Mouse (Mus musculus) midbrain, postnatal 0 days (tissue): ENCODE results near the gene Calhm1. TPM values are rescaled to one million over a fixed set of nuclear protein-coding genes. Genes with fewer than 3 reads are reported as not detected.

Source experiments
- ATAC-seq: fragments of 200-750 bp; cut with Nextera tagmentation; 2 replicates; pipeline ENCODE4 v1.8.0; 2017; ENCODE audit warnings: moderate number of reproducible peaks, mild to moderate bottlenecking, moderate TSS enrichment, moderate library complexity; ENCODE audit not compliant: low FRiP score
- DNase-seq: peaks from one replicate; pipeline ENCODE4 v3.0.0-alpha.2; 2015; ENCODE audit warnings: low spot score
- H3K27ac ChIP-seq: fragments of 300-500 bp; sonication (generic); 2 replicates; pipeline ENCODE4 v1.5.1; 2014; ENCODE audit warnings: low read depth, mild to moderate bottlenecking, low read length, mixed read lengths
- H3K27me3 ChIP-seq: fragments of 300-500 bp; sonication (generic); 2 replicates; pipeline ENCODE4 v1.6.1; 2014; ENCODE audit warnings: low read length, control low read depth, mixed read lengths; ENCODE audit not compliant: insufficient read depth
- H3K36me3 ChIP-seq: fragments of 300-500 bp; sonication (generic); 2 replicates; pipeline ENCODE4 v1.6.1; 2014; ENCODE audit warnings: low read length, control low read depth, mixed read lengths; ENCODE audit not compliant: insufficient read depth
- H3K4me1 ChIP-seq: fragments of 300-500 bp; sonication (generic); 2 replicates; pipeline ENCODE4 v1.6.1; 2014; ENCODE audit warnings: mild to moderate bottlenecking, control low read depth, antibody characterized with exemption, low read length, mixed read lengths; ENCODE audit not compliant: insufficient read depth
- H3K4me2 ChIP-seq: fragments of 300-500 bp; sonication (generic); 2 replicates; pipeline ENCODE4 v1.6.1; 2014; ENCODE audit warnings: low read depth, mild to moderate bottlenecking, low read length, mixed read lengths; ENCODE audit not compliant: poor library complexity, severe bottlenecking
- H3K4me3 ChIP-seq: fragments of 300-500 bp; sonication (generic); 2 replicates; pipeline ENCODE4 v1.5.1; 2014; ENCODE audit warnings: low read depth, mild to moderate bottlenecking, low read length, moderate library complexity
- H3K9ac ChIP-seq: fragments of 300-500 bp; sonication (generic); replicated peaks from 2 replicates; pipeline ENCODE4 v1.6.1; 2014; ENCODE audit warnings: mild to moderate bottlenecking, low read length, moderate library complexity, mixed read lengths; ENCODE audit not compliant: poor library complexity, severe bottlenecking
- H3K9me3 ChIP-seq: fragments of 300-500 bp; sonication (generic); 2 replicates; pipeline ENCODE4 v1.6.1; 2016; ENCODE audit warnings: low read length, control low read depth
- CTCF ChIP-seq: IDR thresholded peaks from 2 replicates; pipeline ENCODE4 v1.5.1; 2016; ENCODE audit warnings: antibody characterized with exemption, mild to moderate bottlenecking
- WGBS: fragments of 180-500 bp; shearing (Covaris S2); extraction: QIAGEN DNeasy Blood & Tissue Kit; methylation state at CpG from one replicate; pipeline ENCODE4 v1.1.7; 2014; 5-methylcytosine and 5-hydroxymethylcytosine counted together
- polyA plus RNA-seq: library from polyadenylated mRNA; unstranded; fragments of >200 nt; fragmentation: Nextera tagmentation; extraction: Ambion mirVana; gene quantifications from 2 replicates; pipeline ENCODE4 v1.2.1, GENCODE M21; 2015
- total RNA-seq: library from RNA; depleted of rRNA; stranded (reverse); fragments of >200 nt; gene quantifications from 2 replicates; pipeline ENCODE4 v1.2.3, GENCODE M21; 2014

Gene Calhm1
- total and polyA plus RNA-seq, 2 experiments from 2014 or later, result not detected

DNA sequence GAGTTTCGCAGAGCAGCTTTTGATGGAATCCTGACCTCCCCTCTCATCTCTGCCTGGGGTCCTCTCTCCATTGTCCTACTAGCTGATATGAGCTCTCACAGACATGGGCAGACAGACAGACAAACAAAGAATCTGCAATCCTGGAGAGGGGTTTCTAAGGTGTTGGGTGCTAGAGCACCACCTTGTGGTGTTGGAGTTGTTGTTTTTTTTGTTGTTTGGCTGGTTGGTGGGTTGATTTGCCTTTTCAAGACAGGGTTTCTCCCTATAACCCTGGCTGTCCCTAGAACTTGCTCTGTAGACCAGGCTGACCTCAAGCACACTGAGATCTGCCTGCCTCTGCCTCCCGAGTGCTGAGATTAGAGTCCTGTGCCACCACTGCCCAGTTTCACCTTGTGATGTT, 31.4 kb upstream of the Calhm1 start:
- ATAC-seq (no peak), DNase-seq (no peak)
- H3K4me1 ChIP-seq, result peaks cover 5% of the 10 kb centered on the region; the same call in 1 of the 2 replicates
- no peak overlapping the region for H3K4me2 ChIP-seq
- no peaks in the 10 kb centered on the region for H3K27me3 ChIP-seq
- no peaks in the 10 kb centered on the region for H3K36me3 ChIP-seq
- no peaks in the 10 kb centered on the region for H3K9me3 ChIP-seq
- peak; percentile 49 for TF ChIP-seq CTCF
- no peak overlapping the region for H3K27ac ChIP-seq
- H3K4me3 ChIP-seq, result no peak overlapping the region
- H3K9ac ChIP-seq, result no peak overlapping the region
- 77% methylated on average over 2 of the region's 2 CpGs for WGBS

DNA sequence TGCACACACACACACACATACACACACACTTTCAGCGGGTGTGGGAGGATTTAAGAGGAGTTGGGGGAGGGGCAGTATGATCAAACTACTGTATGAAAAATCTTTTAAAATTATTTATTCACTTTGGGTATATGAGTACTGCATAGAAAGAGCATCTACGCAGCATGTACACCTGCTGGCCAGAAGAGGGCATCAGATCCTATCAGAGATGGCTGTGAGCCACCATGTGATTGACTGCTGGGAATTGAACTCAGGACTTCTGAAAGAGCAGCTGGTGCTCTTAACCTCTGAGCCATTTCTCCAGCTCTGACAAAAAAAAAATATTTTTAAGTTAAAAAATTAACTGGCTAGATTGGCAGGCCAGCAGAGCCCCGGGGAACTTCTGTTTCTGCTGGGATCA, 30.5 kb upstream of the Calhm1 start:
- Histone ChIP-seq H3K27me3 (no peaks in the 10 kb centered on the region), H3K27ac (no peak overlapping the region), H3K4me2 (no peak overlapping the region), H3K9ac (no peak overlapping the region), H3K4me1 (no peaks in the 10 kb centered on the region), H3K4me3 (no peak overlapping the region), H3K36me3 (no peaks in the 10 kb centered on the region), H3K9me3 (no peaks in the 10 kb centered on the region)
- DNase-seq (peak; percentile 53), ATAC-seq (no peak)
- peak; percentile 70 for TF ChIP-seq CTCF
- 56% methylated on average over 3 of the region's 3 CpGs for WGBS

DNA sequence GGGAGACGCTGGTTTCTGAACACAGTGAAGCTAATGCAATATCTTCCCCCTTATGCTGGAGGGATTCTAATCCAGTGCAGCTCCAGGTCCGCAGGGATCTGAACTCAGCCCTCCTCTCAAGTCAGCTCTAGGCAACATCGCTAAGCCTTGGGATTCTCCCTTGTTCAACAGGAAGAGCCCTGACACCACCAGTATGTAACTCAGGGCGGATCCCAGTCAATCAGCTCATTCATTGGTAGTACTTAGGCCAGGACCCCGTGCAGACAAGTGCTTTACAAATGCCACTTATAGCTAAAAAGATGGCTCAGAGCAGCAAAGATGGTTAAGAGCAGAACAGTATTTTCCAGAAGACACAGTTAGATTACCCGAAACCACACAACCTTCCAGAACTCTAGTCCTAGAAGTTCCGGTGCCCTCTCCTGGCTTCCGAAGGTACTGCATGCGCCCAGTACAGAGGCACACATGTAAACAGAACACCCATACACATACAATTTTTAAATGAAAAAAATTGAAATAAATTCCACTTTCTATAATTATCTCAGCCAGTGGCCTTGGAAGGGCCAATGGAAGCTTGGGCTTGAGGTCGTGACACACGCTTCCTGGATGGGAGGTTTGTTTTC, 24.8 kb upstream of the Calhm1 start:
- no peak for ATAC-seq
- no peaks in the 10 kb centered on the region for H3K9me3 ChIP-seq
- DNase-seq, result peak; percentile 85
- peak; percentile 90 for TF ChIP-seq CTCF
- no peak overlapping the region for H3K27ac ChIP-seq
- H3K4me2 ChIP-seq, result peak overlapping the region; percentile 0; the same call in 1 of the 2 replicates
- WGBS, result 24% methylated on average over 11 of the region's 11 CpGs
- H3K36me3 ChIP-seq, result no peaks in the 10 kb centered on the region
- H3K4me3 ChIP-seq, result no peak overlapping the region
- H3K9ac ChIP-seq, result no peak overlapping the region
- H3K4me1 ChIP-seq, result no peaks in the 10 kb centered on the region
- 0 out of 2 replicates have a peak, but pooled peaks cover 3% of the 10 kb centered on the region for H3K27me3 ChIP-seq

DNA sequence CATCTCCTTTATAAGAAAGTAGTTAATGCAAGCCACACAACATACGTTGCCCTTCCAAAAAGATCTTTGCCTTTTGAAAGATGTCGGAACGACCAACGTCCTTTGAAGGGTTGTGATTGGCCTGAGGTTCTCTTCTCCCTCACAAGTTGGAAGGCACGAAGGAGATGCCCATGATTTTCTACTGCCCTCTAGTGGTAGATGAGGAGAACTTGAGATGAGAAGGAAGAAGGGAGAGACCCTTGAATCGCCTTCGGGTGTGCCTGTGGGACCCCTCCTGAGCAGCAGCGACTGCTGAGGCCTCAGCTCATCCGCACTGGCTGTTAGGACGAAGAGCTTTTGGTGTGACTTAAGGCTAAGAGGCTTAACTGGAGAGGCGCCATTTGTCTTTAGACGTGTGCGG, 24.2 kb upstream of the Calhm1 start:
- H3K4me2 ChIP-seq, result peak overlapping the region; percentile 0; the same call in 1 of the 2 replicates
- H3K36me3 ChIP-seq, result no peaks in the 10 kb centered on the region
- DNase-seq (peak; percentile 72), ATAC-seq (no peak)
- H3K9me3 ChIP-seq, result no peaks in the 10 kb centered on the region
- 5% methylated on average over 13 of the region's 13 CpGs for WGBS
- H3K9ac ChIP-seq, result no peak overlapping the region
- no peak overlapping the region for H3K27ac ChIP-seq
- peak; percentile 84 for TF ChIP-seq CTCF
- 0 out of 2 replicates have a peak, but pooled peaks cover 3% of the 10 kb centered on the region for H3K27me3 ChIP-seq
- H3K4me3 ChIP-seq, result no peak overlapping the region
- H3K4me1 ChIP-seq, result no peaks in the 10 kb centered on the region

DNA sequence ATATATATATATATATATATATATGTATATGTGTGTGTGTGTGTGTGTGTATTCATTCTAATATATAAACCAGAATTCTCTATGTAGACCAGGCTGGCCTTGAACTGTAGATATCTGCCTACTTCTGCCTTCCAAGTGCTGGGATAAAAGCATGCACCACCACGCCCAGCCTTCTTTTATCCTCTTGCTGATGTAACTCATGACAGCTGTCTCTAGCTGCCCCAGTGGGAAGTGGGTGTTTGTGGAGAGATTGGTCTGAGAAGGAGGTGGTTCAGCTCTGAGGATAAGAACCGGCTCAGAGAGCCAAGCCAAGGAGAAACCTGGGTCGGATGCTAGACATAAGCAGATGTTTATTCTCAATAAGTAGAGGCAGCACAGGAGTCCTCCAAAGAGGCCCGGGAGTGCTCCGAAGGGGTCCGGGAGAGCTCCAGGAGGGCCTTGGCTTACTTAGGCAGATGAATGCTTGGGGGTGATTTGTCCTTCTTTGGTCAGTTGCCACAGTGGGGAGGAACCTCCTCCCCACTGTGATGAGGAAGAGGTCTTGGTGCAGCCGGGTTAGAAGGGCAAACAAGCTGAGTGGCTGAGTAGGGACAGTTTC, 23.7 kb upstream of the Calhm1 start:
- 0 out of 2 replicates have a peak, but pooled peaks cover 3% of the 10 kb centered on the region for H3K27me3 ChIP-seq
- H3K9ac ChIP-seq, result no peak overlapping the region
- ATAC-seq, result no peak
- H3K9me3 ChIP-seq, result no peaks in the 10 kb centered on the region
- H3K4me2 ChIP-seq, result no peak overlapping the region
- H3K27ac ChIP-seq, result no peak overlapping the region
- H3K36me3 ChIP-seq, result no peaks in the 10 kb centered on the region
- 42% methylated on average over 7 of the region's 7 CpGs for WGBS
- no peak for TF ChIP-seq CTCF
- H3K4me1 ChIP-seq, result no peaks in the 10 kb centered on the region
- H3K4me3 ChIP-seq, result no peak overlapping the region
- no peak for DNase-seq

DNA sequence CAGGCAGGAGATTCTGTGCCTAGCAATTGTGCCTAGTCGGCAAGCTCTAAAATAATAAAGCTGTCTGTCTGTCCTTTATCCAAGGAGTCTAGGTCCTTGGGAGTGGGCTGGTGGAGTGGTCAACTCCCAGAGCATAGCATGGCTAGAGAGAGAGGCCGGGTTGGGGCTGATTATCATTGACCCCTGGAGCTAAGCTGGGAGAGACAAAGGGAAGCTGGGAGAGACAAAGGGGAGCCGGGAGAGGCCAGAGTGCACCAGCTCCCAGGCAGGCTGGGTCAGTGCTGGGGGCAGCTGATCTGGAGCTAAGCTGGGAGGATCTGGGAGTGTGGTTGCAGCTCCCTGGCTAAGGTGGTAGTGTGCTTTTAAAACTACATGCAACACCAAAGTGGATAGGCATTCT, 22.7 kb upstream of the Calhm1 start:
- H3K9me3 ChIP-seq, result no peaks in the 10 kb centered on the region
- 15% methylated on average over 3 of the region's 3 CpGs for WGBS
- H3K9ac ChIP-seq, result no peak overlapping the region
- no peak overlapping the region for H3K27ac ChIP-seq
- no peak overlapping the region for H3K4me2 ChIP-seq
- DNase-seq, result no peak
- 0 out of 2 replicates have a peak, but pooled peaks cover 3% of the 10 kb centered on the region for H3K27me3 ChIP-seq
- H3K4me1 ChIP-seq, result no peaks in the 10 kb centered on the region
- TF ChIP-seq CTCF, result no peak
- ATAC-seq, result no peak
- H3K4me3 ChIP-seq, result no peak overlapping the region
- H3K36me3 ChIP-seq, result no peaks in the 10 kb centered on the region
